Mouse (Mus musculus) gastrocnemius, postnatal 10 days (tissue): ENCODE data around the gene Rbms3. TPM values are rescaled to one million over a fixed set of nuclear protein-coding genes. Genes with fewer than 3 reads are reported as not detected.

Experiments
- DNase-seq: peaks from one replicate; pipeline ENCODE4 v3.0.0; 2021; ENCODE audit warnings: mixed read lengths
- total RNA-seq, 2 experiments: library from RNA; stranded (reverse); gene quantifications; 2 replicates each; pipeline ENCODE4 v1.2.3; 2021

The Rbms3 gene
- total RNA-seq, 2 experiments from 2014 or later = 26.9 to 37.4 TPM

DNA sequence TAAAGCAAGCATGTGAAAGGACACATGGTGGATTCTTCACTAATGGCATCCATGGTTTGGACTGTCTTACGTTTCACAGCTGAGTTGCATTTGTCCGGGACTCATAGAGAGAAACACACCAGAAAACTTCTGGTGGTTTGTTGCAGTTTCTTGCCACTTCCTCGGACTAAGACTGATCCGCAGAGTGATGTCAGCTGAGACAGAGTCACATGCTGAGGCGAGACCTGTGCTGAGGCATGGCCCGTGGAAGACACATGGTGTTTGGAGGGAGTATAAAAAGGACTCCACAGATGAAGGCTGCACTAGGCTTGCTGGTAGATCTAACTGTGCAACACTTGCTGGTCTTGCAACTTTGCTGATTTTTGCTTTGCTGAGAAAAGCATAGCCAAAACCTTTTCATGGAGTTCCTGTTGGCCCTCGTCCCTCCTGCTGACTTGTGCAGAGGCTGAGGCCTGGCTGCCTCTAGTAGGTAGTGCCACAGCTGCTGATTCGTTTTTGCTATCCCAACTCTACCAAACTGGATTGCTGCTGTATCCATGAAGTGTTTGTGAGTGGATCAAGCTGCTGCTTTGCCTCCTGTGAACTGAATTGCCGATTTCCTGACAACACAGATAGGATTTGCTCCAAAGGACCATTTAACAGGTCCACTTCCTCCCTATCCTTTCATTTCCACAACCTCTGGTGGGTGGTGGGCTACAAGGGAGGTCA lies 742.6 kb downstream of the Rbms3 start:
- DNase-seq = no peak

DNA sequence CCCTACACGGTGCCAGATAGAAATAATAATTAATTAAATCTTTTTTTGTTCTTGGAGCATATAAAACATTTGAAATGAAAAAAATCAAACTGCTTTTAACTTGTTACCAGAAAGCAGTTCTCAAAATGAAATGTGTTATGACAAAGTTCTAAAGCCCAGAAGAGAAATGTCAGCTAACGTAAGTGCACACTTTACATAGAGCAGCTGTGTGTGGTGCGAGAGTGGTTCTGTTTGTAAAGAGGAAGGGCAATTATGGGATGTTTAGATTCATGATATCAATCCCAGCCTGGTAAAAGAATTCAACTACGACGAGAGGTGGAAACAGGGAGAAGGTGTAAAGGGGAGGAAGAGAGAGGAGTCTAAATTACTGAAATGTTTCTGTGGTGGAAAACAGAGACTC lies 744.1 kb downstream of the Rbms3 start:
- DNase-seq = no peak

DNA sequence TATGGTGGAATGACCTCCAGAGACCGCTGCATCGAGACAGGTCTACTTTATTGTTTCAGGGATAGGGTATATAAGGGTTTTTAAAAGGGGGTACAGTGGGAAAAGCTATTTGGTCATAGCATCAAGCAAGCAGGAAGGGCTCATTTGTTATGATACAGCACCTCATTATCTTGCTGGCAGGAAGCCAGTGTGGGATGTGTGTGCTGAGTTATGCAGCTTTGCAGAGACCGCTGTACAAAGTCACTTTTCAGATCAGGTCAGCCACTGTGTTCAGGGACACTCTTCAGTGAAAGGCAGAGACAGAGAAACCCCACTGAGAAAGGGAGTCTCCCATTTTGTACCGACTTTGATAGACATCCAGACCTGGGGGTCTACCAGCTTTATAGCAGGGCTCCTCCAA lies 749.2 kb downstream of the Rbms3 start:
- no peak for DNase-seq

DNA sequence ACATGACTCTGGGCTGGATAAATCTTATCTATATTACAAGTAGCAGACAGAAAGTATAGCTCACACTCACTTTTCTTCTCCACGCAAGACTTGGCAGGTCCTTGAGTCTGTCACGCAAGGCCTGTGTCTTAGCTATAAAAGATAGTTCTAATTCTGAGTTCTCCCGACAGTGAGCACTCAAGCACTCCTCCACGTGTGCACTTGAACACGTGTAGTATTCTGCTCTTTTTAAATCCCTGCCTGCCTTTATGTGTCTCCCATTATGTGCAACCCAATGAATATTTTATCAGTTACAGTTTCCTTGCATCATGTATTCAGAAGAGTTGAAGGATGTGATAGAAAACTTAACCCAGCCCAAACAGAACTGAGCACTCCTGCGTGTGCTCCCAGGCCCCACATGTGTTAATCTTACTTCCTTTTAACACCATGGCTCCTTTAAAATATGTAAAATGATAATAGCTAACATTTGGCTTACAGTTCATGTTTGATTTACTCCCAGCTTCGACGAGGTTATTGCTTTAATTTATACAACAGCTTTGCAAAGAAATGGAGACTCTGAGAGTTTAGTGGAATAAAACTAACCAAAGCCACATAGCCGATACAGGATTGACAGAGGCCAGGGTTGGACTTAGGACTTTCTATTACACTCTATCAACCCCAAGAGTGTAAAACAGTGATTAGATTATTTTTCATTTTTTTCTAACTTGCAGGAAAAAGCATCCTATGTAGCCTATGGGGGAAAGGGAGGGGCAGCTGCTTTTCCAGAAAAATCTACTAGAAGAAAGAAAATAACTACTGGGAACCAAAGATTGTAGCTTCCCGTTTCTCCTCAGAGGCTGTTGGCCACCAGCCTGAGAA lies 749.9 kb downstream of the Rbms3 start:
- no peak for DNase-seq

DNA sequence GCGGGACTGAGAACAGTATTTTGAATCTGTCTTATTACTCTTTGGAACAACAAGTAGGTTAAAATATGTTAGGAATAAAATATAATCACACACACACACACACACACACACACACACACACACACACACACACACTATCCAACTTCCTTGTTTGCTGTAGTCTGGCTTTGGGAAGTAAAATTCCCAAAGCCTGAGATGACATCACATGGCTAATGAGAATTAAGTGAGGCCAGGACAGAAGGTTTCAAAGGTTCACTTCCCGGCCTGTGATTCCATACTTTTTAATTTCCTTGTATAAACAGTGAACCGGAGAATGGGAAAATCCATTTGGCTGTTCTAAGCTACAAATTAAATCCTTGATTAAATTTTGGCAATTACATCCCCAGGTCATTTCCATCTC lies 752.9 kb downstream of the Rbms3 start:
- DNase-seq = no peak

DNA sequence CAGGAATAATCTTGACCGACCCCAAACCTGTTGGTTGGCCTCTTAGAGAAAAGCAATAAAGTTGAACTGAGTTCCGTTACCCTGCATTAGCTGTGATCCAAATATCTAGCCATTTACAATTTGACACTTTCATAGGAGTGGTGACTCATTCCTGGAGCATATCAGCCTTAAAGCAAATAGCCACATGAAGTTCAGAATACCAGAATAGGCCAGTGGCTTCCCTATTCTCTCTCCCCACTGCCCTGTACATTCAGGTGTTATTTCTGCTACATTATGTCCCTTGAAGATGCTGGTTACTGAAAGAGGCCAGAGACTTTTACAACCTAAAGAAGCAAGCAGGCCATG lies 755.8 kb downstream of the Rbms3 start:
- DNase-seq = no peak

DNA sequence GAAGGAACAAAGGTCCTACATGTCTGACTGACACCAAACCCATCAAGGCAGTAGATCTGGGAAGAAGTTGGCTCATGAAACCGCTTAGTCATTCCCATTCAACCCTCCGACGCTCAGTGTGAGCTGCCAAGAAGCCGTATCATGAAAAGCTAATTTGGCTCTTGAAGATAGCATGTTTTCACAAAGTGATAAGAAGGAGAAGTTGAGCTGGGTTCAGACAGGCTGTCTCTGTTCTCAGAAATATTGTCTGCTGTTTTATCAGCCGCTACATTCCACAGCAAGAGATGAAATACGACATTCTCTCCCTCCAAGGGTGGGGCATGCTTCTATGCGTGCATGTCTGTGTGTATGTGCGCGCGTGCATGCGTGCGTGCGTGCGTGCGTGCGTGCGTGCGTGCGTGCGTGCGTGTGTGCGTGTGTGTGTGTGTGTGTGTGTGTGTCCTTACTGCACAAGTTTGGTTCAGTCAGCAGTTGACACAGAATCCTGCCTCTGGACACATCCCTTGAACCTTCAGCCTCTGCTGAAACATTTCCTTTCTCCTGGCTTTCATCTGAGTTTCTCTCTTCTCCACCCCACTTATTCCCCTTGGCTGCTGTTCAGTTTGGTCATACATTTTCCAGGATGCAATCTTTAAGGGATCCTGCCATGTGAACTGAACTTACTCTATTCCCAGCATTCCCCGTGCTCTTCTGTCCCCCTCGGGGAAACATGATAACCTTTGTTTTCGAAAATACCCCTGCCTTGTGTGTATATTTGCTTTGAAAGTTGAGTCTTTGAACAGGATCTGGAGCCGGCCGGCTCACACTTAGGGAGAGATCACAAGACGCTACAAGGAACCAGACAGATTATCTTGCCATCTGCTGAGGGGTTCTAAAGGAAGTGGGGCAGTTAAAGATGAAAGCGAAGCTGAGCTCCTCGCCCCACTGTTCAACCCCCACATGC lies 756.4 kb downstream of the Rbms3 start:
- no peak for DNase-seq

DNA sequence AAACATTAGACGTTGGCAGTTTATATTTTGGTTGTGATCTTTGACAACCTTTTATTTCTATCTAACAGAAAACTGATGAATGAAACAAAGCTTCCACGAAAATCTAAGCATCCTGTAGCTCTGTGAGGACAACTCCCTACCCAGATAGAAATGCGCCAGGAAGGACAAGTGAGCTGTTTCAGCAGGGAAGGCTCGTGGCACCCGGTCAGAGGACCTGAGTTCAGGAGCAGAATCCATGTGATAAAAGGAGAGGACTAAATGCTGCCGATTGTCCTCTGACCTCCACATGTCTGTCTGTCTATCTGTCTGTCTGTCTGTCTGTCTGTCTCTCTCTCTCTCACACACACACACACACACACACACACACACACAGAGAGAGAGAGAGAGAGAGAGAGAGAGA lies 757.4 kb downstream of the Rbms3 start:
- DNase-seq = no peak

DNA sequence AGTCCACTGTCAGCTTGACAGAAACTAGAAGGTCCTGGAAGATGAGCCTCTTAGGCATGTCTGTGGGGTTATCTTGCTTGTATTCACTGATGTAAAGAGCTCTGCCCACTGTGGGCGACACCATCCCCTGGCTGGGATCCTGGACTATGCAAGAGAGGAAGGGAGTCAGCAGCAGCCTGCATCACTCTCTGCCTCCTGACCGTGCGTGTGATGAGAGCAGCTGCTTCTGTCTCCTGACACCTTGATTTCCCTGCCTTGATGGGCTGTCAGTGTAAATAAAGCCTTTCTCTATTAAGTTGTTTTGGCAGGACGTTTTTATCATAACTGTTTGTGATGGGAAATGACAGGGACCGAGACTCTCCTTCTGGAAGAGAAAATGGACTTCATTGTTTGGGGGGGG lies 758.1 kb downstream of the Rbms3 start:
- DNase-seq = no peak

DNA sequence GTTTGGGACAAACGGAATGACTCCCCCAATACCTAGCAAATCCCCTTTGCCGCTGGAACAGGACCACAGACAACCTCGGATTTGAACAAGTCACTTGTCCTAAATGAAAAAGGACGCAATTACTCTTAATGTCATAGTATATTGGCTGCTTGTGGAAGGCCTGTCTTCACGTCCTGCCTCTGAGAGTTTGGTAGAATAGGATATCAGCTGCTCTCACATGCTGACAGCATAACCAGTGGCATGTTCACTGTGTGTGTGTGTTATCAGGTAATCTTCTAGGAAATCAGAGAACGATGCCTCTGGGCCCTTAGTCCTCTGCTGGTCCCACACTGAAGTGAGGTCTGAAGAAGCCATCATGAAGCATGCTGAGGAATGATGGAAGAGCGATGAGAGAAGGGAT lies 763.7 kb downstream of the Rbms3 start:
- no peak for DNase-seq

DNA sequence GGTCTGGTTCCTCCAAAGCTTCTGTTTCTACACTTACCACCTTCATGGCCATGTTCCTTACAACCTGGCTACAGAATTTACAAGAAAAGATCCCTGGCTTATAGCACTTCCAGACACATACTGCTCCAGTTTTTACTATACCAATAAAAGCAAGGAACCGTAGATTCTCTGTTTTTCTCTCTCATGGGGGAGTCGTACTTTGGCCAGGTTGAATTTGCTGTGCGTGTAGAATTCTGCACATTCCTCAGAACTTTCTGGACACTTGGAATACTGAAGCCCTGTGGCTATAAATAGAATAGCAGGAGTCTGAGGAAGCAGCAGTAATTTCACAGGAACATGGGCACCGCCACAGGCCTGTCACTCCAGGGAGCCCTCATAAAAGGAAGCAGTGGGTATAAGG lies 766.1 kb downstream of the Rbms3 start:
- no peak for DNase-seq

DNA sequence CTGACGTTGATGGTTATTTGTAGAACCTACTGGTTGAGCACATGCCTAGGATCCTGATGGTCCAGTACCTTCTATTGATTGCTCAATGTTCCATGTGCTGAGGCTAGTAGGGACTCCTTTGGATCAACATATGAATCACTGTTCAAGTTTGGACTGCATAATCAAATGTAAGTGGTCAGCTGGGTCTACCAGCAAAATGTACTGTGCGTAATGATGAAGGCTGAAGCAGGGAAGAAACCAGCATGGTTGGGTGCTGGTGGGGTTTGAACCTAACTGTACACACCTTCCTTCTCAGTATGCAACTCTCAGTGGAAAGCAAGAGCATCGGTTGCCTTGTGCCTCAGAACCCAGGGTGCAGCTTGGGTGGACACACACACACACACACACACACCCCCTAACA lies 767.4 kb downstream of the Rbms3 start:
- DNase-seq = no peak

DNA sequence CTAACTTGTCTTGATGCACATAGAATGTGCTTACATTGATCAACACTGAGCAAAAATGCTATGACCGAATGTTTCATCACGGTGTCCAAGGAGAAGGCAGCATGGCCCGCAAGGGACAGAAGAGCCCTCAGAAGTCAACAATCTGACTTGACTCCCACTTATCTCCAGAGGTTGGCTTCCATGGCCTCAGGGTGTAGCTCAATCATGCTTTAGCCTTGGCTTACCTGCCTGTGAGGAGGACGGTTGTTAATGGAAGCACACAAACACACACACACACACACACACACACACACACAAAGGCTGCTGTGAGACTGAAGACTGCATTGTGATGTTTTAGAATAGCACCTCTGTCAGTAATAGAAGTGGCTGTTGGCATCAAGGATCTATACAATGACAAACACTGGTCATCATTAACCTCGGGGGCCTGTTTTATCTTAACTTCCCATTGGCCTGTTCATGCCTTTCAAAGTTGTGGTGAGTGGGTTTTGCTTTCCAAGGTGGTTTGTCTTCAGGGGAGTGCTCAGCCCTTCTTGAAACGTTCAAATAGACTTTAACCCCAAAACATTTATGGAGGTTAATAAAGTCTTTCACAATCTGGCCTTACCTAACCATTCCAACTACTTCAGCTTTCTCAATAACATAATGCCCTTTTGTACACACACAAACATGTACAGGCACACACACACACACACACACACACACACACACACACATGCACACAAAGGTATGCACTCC lies 771.7 kb downstream of the Rbms3 start:
- no peak for DNase-seq

DNA sequence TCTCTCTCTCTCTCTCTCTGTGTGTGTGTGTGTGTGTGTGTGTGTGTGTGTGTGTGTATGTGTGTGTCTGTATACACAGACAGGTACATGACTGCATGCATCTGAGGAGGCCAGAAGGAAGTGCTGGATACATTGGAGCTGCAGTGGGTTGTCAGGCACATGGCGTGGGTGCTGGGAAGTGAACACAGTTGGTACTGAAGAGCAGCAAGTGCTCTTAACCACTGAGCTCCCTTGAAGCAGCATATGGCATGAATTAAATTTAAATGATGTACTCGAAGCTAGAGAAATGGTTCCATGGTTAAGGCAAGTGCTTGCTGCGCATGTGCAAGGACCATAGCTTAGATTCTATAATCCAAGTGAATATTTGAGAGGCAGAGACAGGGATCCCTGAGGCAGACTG lies 772.6 kb downstream of the Rbms3 start:
- DNase-seq = no peak

DNA sequence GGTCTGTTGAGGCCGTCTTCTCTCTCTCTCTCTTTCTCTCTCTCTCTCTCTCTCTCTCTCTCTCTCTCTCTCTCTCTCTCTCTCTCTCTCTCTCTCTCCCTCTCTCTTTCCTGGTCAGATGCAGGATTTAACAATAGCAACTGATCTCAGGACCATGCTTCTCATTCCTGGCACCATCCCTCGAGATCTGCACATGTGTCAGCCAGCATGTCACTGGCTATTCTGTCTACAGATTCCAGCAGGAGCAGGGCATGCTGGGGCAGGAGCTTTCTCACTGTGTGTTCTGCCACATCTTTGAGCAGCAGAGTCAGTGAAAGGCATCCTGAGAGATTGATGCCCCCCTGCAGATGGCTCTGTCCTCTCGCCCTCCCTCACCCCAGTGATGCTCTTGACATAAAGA lies 774.0 kb downstream of the Rbms3 start:
- no peak for DNase-seq

DNA sequence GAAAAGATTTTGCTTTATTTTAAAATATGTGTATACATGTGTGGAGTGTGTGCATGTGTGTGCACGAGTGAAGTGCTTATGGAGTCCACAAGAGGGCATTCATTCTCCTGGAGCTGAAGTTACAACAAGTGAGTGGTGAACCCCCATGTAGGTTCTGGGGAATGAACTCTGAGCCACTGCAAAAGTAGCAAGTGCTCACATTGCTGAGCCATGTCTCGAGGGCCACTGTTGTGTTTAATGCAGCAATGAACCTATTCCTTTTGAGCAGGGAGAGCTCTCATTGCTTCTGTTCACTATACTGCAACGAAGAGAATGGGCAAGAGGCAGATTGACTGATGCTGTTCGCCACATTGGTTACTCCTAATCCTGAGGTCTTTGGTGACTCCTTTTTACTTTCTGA lies 780.8 kb downstream of the Rbms3 start:
- no peak for DNase-seq

DNA sequence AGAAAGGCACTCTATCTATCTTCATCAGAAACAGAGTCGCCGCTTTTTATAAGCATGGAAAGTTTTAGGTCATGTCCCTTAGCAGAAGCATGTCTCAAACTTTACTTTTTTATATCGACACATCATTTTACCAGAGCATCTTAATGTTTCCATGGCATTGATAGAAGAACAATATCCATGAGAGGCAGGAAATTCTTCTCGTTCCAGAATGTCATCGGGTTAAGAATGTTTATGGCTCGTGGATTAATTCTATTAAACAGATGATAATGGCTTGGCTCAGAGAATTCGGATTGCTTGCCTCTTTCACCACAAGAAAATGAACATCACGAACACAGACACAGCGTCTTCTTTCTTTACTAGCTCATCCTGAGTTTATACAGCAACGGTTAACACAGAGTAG lies 781.5 kb downstream of the Rbms3 start:
- no peak for DNase-seq

DNA sequence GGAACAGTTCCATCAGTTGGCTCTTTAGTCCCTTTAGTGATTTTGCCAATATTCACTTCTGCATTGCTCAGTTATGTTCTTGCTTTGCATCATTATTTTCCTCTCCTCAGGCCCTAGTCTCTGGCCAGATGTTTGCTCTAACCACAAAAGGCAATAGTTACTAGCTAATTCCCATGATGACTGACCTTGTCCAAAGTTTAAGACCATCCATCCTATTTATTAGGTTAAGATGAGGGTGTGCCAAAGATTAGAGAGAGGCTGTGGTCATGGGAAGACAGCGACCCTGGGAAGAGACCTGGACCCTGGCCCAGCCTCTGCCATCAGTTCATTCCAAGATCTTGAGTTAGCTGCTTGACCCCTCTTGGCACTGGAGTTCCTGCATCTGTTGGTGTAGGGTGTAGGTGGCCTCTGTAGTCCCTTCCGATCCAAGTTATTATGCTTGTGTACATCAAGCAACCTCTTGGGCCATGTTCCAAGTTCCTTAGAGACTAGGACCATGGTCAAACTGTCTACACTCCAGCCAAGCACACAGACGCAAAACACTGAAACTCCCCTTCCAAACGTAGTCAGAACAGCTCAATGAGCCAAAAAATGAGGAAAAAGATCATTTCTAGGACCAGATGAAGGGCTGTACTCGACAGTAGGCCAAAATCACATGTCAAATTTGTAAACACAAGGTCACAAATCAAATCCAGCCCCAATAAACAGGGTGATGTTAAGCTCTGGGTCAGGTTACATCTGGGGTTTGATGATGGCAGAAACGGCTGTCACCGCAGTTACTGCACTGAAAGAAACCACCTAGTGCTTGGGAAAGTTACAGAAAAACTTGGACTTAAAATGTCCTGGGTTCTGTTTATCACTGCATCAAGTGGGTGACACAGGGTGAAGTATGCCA lies 782.2 kb downstream of the Rbms3 start:
- DNase-seq = peak; percentile 58

DNA sequence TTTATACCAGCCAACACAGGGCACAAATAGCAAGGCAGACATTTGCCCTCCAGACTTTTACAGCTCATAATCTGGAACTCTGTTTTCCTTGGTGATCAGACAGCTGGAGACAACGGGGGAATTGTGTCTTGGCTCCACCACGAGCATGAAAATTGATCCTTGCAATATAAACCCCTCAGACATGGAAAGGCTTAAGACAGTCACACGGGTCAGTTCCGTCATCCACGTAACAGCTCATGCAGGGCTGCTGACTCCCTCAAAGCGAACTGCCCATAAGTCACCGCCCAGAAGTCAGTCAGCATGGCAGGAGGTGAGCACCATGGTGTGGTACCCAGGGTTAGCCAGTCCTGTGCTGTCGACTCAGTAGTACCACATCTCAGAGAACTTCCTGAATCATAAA lies 794.8 kb downstream of the Rbms3 start:
- no peak for DNase-seq

DNA sequence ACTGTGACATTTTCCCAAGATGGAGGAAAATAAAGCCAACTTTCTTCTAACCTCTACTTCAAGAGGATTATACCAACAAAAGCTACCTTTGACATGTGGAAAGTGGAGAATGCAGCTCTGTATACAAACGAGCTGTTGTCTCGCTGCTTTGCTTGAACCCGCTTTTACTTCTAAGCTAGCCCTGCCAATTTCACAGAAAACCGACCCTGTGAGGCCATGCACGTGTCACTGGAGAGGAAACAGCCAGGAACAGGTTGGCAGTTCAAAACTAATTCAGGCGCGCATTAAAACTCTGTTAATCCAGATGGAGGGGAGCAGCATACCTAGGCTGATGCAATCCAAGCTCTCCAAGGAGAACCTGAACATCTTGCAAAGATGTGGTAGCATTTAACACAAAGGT lies 796.0 kb downstream of the Rbms3 start:
- no peak for DNase-seq

DNA sequence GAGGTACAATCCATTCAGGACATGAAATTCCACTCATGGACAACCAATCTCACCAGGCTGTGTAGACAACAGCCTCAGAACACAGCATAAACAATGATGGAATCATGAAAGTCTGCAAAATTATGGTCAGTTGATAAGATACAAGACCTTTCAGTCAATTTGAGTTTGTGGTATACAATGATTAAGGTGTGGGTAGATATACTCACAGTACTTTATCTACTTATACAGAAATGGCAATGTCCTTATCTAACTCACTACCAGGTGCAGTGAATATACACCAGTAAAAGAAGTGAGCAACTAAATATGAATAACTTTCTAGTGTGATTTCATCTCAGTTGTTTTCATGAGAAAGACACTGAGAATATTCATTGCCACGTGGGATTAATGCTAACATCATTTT lies 796.9 kb downstream of the Rbms3 start:
- DNase-seq = no peak
